Mouse (Mus musculus) heart, adult 11 months (tissue): ENCODE results near the gene Ndufs7.

ENCODE experiments used
- DNase-seq: peaks from one replicate; pipeline ENCODE4 v3.0.0; 2022

Ndufs7 gene

GRCm38 (mm10) chr10:80294788-80295303, 45.9 kb downstream of the Ndufs7 start:
- DNase-seq, result no peak

DNA sequence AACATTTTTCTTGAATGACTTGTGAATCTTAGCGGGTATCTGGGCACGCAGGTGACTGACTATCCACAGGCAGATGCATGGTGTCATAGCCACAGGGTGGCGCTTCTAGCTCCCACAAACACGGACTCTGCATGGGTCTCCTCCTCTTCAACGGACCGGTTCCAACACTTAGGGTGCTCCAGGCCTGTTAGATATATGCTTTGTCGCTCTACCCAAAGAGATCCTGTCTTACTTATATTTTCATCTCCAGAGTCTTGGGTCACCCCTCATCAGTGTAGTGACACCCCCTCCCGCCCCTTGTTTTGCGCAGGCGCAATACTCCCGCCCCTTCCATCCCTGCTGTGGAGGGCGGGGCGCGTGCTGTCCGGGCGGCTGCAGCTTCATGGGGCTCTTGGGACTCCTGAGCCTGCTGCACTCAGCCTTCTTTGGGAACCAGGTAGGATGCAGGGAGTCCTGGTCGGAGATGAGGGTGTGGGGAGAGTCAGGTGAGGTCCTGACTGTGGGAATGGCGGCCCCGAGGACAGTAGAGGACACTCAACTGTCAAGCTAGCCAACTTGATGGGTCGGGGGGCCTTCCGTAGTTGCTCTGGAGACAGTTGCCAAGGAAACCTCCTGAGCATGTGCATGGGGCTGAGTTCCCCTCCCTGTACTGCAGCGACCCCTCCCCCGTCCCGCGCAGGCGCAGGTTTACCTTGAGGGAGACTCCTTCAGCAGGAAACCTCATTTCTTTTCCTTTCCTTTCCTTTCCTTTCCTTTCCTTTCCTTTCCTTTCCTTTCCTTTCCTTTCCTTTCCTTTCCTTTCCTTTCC, 46.9 kb downstream of the Ndufs7 start, which contains the start of gene Apc2:
TSS of gene Apc2 (plus strand) at position 360 of the 808 bp plus-strand sequence.
- peak; percentile 99 for DNase-seq

DNA sequence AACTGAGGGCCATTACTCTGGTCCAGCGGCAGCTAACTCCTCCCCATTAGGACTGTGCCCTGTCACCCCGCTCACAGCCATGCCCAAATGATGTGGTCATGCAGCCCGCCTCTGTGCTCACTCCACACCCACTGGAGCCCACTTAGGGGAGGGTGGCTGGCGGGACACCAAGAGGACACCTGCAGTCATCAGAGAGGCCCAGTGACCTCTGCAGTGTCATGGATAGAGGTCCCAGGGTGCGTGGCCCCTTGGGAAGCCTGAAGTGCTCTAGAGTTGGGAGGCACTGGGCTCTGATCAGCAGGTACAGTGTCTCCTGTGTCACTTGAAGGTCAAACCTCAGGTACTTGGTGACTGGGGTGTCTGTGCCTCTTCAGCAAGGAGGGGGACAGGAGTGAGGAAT, 47.9 kb downstream of the Ndufs7 start:
- DNase-seq, result peak; percentile 94

GRCm38 (mm10) chr10:80297526-80298133, 48.7 kb downstream of the Ndufs7 start:
- DNase-seq, result peak; percentile 92

- peak; percentile 98 for DNase-seq
Observed at GRCm38 (mm10) chr10:80298571-80299281, 49.8 kb downstream of the Ndufs7 start.

DNA sequence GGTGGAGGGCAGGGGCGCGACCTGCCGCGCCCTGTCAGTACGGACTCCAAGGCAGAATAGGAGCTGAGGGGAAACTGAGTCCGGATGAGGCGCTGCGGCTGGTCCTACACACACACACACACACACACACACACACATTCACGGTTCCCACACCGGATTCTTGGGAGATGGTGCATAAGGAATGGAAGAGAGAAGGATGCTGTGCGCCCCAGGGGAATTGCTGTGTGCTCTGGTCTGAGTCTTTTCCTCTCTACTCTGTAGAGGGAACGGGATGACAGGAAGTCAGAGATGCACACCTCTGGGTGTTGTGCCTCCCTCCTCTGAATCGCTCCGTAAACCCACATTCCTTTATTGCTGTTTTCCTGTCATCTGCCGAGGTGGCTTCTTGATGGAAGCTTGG, 50.4 kb downstream of the Ndufs7 start:
- no peak for DNase-seq

GRCm38 (mm10) chr10:80299824-80300223, 50.9 kb downstream of the Ndufs7 start:
- no peak for DNase-seq

DNA sequence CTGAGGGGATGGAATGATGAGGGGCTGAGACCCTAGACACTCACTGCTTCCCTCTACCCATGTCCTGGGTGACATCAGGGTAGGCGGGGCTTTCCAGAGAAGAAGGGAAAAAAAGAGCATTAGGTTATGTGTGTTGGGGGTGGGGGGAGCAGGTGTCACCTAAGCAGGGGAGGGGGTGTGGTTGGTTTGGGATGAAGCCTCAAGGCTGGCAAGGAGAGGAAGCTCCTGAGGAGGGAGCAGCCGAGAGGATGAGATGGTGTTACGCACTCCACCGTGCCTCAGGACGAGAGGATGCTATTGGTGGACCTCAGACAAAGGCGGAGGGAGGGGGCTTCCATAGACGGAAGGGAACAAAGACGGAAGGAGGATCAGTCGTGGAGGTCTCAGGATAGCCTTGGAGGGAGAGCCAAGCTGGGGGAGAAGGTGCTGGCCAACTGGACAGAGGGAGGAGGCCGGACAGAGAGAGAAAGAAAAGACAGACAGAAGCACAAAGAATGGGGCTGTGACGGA, 51.8 kb downstream of the Ndufs7 start:
- DNase-seq, result no peak

DNA sequence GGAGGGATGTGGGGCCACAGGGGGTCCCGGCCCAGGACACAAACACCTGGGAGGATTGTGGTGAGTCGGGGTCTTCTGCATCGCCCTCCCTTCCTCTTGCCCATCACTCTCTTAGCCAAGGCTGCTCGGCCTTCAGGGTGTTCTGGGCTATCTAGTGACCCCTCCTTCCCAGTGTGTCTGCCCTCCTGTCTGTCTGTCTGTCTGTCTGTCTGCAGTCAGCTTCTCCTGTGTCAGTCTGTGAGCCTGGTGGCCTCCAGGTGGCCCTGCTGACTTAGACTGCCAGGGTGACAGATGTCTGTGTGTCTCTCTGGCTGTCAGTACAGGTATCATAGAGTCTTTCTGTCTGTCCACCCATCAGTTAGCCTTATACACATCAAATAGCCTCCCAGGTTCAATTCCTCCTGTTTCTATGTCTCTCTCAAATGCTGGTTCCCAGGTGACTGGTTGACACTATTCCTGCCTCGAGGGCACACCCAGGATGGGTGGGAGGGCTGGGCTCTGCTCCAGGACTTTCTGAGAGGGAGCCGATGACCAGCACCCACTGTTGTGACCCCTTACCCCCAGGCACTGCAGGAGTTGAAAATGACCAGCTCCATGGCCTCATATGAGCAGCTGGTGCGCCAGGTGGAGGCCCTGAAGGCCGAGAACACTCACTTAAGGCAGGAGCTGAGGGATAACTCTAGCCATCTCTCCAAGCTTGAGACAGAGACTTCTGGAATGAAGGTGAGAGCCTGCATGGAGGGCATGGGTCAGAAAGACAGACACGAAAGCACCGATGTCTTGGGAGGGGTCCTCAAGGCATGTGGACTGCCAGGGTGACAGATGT, 52.5 kb downstream of the Ndufs7 start:
- DNase-seq, result no peak

DNA sequence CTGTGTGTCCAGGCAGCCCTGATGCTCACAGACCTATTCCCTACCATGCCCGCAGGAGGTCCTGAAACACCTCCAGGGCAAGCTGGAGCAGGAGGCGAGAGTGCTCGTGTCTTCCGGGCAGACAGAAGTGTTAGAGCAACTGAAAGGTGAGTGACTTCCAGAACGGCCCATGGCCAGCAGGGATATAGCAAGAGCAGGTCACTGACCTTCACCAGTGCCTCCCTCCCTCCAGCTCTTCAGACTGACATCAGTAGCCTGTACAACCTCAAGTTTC, 53.1 kb downstream of the Ndufs7 start:
- DNase-seq, result no peak

DNA sequence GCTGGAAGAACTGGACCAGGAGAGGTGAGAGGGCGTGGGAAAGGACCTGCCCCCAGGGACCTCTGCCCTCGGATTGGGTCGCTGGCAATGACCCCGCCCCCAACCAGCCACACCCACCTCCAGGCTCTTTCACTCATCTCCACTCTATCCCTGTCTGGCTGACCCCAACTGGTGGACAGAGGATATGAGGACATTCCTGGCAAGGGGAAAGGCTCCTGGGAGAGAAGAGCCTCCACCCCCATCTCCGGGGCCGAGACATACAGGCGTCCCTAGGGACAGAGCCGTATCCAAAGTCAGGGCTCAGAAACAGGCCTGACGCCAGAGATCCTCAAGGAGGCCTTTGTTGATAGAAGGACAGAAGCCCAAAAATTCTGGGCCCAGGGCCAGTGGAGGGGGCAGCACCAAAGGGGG, 53.6 kb downstream of the Ndufs7 start:
- DNase-seq, result peak; percentile 100

DNA sequence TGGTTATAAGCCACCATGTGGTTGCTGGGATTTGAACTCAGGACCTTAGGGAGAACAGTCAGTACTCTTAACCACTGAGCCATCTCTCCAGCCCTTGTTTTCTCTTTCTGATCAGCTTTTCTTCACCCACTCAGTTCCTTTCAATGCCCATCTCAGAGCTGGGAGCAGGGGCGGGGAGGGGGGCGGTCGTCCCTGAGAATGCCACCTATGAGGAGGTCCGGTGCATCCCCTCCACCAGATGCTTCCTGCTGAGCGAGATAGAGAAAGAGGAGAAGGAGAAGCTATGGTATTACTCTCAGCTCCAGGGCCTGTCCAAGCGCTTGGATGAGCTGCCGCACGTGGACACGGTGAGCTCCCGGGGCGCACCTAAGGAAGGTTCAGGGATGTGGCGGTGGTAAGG, 55.5 kb downstream of the Ndufs7 start:
- DNase-seq, result no peak

GRCm38 (mm10) chr10:80304862-80305261, 55.9 kb downstream of the Ndufs7 start:
- DNase-seq, result no peak
